Mouse (Mus musculus) hindbrain, embryonic 16.5 days (tissue): ENCODE measurements around the gene Rora. TPM values are rescaled to one million over a fixed set of nuclear protein-coding genes. Genes with fewer than 3 reads are reported as not detected.

Experiments
- ATAC-seq: fragments of 200-750 bp; cut with Nextera tagmentation; 2 replicates; pipeline ENCODE4 v1.8.0; 2017; ENCODE audit warnings: moderate TSS enrichment, moderate library complexity
- H3K27ac ChIP-seq: fragments of 300-500 bp; sonication (generic); 2 replicates; pipeline ENCODE4 v1.5.1; 2014; ENCODE audit warnings: low read depth, mild to moderate bottlenecking, control low read depth, low read length, moderate library complexity
- H3K27me3 ChIP-seq: fragments of 300-500 bp; sonication (generic); replicated peaks from 2 replicates; pipeline ENCODE4 v1.6.1; 2014; ENCODE audit warnings: low read length; ENCODE audit not compliant: control insufficient read depth, insufficient read depth
- H3K36me3 ChIP-seq: fragments of 300-500 bp; sonication (generic); 2 replicates; pipeline ENCODE4 v1.6.1; 2014; ENCODE audit warnings: mild to moderate bottlenecking, low read length, moderate library complexity, mixed read lengths; ENCODE audit not compliant: control insufficient read depth, insufficient read depth
- H3K4me1 ChIP-seq: fragments of 300-500 bp; sonication (generic); 2 replicates; pipeline ENCODE4 v1.6.1; 2014; ENCODE audit warnings: low read depth, low read length; ENCODE audit not compliant: control insufficient read depth, insufficient read depth
- H3K4me2 ChIP-seq: fragments of 300-500 bp; sonication (generic); 2 replicates; pipeline ENCODE4 v1.6.1; 2014; ENCODE audit warnings: mild to moderate bottlenecking, low read length, control low read depth, moderate library complexity
- H3K4me3 ChIP-seq: fragments of 300-500 bp; sonication (generic); 2 replicates; pipeline ENCODE4 v1.5.1; 2014; ENCODE audit warnings: mild to moderate bottlenecking, low read length, control low read depth, moderate library complexity
- H3K9ac ChIP-seq: fragments of 300-500 bp; sonication (generic); 2 replicates; pipeline ENCODE4 v1.6.1; 2014; ENCODE audit warnings: low read depth, mild to moderate bottlenecking, control low read depth, low read length, moderate library complexity
- H3K9me3 ChIP-seq: fragments of 300-500 bp; sonication (generic); 2 replicates; pipeline ENCODE4 v1.6.1; 2014; ENCODE audit warnings: mild to moderate bottlenecking, low read length, moderate library complexity; ENCODE audit not compliant: control insufficient read depth
- WGBS: fragments of 180-500 bp; shearing (Covaris S2); extraction: QIAGEN DNeasy Blood & Tissue Kit; methylation state at CpG from one replicate; pipeline ENCODE4 v1.1.7; 2014; 5-methylcytosine and 5-hydroxymethylcytosine counted together
- polyA plus RNA-seq: library from polyadenylated mRNA; unstranded; fragments of >200 nt; fragmentation: Nextera tagmentation; extraction: Ambion mirVana; gene quantifications from 2 replicates; pipeline ENCODE4 v1.2.1, GENCODE M21; 2015

Gene Rora
- polyA plus RNA-seq, 1 experiment from 2014 or later, result 38.3 TPM

DNA sequence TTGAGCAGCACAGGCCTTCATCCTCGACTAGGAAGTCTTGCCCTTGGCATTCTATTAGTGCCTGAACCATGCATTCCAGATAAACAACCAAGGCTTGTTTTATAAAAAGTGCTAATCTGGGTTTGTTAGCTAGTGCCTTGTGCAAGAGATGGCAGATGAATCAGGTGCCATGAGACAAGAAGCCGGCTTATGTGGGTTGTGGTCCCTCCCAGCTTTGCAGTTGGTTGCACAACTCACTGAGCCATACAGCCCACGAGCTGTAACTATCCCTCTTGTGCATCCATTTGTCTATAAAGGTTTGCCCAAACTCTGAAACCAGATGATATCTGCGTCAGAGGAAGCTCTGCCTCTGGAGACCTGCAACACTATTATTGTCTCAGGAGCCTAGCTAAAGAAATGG is 713.5 kb downstream of the Rora start:
- no peak for ATAC-seq
- Histone ChIP-seq H3K9ac (no peak overlapping the region), H3K36me3 (no peaks in the 10 kb centered on the region), H3K4me3 (no peak overlapping the region), H3K27ac (no peak overlapping the region), H3K27me3 (no peaks in the 10 kb centered on the region), H3K4me1 (no peaks in the 10 kb centered on the region), H3K9me3 (no peaks in the 10 kb centered on the region), H3K4me2 (no peak overlapping the region)
- WGBS, result 68% methylated on average over 4 of the region's 4 CpGs

DNA sequence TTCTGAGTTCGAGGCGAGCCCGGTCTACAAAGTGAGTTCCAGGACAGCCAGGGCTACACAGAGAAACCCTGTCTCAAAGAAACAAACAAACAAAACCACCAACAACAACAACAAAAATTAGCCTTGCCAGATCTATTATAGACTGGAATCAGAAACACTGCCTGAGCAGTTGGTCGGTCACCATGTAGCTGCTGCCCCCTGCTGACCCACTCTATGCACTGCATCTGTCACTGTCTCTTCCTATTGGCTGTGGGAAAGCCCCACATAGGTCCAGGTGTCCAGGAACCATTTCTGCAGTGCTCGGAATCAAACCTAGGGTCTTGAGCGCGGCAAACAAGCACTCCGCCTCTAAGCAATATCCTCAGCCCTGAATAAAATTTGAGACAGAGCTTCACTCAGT is 714.5 kb downstream of the Rora start:
- no peak; the same call in 1 of the 2 replicates for ATAC-seq
- no peak overlapping the region for H3K27ac ChIP-seq
- no peak overlapping the region for H3K4me3 ChIP-seq
- no peaks in the 10 kb centered on the region for H3K27me3 ChIP-seq
- 76% methylated on average over 8 of the region's 8 CpGs for WGBS
- H3K36me3 ChIP-seq, result no peaks in the 10 kb centered on the region
- no peaks in the 10 kb centered on the region for H3K9me3 ChIP-seq
- no peak overlapping the region for H3K9ac ChIP-seq
- no peaks in the 10 kb centered on the region; the same call in 1 of the 2 replicates for H3K4me1 ChIP-seq
- H3K4me2 ChIP-seq, result no peak overlapping the region

DNA sequence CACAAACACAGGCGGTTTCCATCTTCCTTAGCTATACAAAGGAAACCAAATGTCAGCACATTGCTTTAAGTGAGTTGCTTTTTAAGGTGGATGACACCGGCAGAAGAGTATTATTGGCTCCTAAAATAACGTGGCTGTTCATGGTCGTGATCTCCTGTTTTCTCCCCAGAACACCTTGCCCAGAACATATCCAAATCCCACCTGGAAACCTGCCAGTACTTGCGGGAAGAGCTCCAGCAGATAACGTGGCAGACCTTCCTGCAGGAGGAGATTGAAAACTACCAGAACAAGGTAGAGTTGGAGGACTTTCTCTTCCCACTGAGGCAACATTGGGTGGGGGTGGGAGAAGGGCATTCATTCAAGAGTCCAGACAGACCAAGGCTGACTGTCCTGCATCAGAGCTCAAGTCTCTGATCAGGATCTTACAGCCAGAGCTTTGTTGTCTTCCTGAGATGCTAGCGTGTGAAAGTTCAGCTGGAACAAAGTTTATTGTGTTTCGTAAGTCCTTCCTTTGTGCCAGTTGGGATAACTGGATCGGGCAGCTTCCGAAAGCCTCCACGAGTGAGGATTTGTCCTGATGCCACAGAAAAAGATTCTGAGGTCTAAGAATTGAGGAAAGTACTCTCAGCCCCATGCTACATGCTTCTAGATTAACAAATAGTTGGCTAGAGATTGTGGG is 717.6 kb downstream of the Rora start:
- Histone ChIP-seq H3K36me3 (no peaks in the 10 kb centered on the region), H3K27me3 (no peaks in the 10 kb centered on the region), H3K4me2 (no peak overlapping the region), H3K4me3 (no peak overlapping the region), H3K4me1 (no peaks in the 10 kb centered on the region; the same call in 1 of the 2 replicates), H3K9me3 (no peaks in the 10 kb centered on the region), H3K27ac (no peak overlapping the region), H3K9ac (no peak overlapping the region)
- ATAC-seq, result no peak
- WGBS, result 81% methylated on average over 11 of the region's 11 CpGs

DNA sequence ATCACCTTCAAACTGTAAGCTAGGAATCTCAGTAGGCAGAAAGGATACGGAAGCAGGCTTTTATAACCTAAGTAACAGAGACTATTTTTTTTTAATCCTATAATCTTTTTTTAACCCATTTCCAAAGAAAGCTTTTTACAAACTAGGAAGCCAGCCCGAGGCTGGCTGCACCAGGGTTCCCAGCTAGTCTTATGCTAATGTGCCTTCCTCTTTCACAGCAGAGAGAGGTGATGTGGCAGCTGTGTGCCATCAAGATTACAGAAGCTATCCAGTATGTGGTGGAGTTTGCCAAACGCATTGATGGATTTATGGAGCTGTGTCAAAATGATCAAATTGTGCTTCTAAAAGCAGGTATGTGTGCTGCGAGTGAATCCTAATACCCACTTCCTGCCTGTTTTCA is 719.3 kb downstream of the Rora start:
- Histone ChIP-seq H3K4me3 (no peak overlapping the region), H3K27ac (no peak overlapping the region), H3K9me3 (no peaks in the 10 kb centered on the region), H3K36me3 (no peaks in the 10 kb centered on the region), H3K9ac (no peak overlapping the region), H3K4me2 (no peak overlapping the region), H3K4me1 (no peaks in the 10 kb centered on the region; the same call in 1 of the 2 replicates), H3K27me3 (no peaks in the 10 kb centered on the region)
- ATAC-seq, result no peak
- WGBS, result 37% methylated on average over 4 of the region's 4 CpGs

DNA sequence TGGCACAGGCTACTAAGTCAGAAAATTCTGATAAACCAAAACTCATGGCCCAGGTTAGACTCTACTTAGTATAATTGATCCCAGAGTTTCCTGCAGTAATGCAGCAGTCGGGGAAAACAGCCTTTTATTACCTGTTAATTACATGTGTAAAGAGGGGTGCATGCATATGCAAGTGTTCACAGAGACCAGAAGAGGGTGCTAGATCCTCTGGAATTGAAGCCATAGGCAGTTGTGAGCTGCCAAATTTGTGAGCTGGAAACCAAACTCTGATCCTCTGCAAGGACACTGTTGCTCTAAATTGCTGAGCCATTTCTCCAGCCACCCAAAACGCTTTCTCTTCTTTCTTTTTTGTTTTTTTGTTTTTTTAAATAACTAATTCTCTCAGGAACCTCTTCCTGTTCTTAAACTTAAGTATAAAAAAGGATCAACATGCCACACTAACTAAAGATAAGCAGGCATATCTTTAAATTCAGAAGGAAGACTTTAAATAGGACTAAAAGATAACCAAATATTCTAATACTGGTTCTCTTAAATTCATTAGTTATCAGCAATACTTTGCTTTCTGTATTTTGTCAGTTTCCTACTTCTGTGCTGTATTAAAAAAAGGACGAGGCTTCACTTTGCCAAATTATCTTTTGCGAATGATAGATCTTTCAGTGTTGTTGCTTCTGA is 723.5 kb downstream of the Rora start:
- Histone ChIP-seq H3K9ac (no peak overlapping the region), H3K27me3 (no peaks in the 10 kb centered on the region), H3K27ac (no peak overlapping the region), H3K36me3 (peaks cover 3% of the 10 kb centered on the region; the same call in 1 of the 2 replicates), H3K9me3 (no peaks in the 10 kb centered on the region), H3K4me2 (no peak overlapping the region), H3K4me1 (no peaks in the 10 kb centered on the region; the same call in 1 of the 2 replicates), H3K4me3 (no peak overlapping the region)
- no peak for ATAC-seq
- WGBS, result 91% methylated on average over 4 of the region's 4 CpGs

DNA sequence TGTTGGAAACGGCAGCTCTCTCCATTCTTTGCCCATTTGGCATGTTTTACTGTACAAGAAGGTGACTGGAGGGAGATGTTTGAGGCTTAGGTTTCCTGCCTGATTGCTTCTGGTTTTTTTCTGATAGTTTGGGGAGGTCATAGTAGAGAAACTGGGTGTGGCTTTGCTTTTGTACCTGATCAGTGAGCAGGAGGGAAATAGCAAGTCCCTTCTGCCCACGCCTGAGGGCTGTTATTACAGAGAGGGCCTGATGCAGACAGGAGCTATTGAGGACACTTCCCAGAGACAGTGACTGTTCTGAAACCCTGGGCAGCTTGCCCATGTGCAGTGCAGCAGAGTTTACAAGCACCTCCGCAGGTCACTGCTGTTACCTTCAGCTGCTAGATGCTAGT is 724.1 kb downstream of the Rora start:
- no peak for ATAC-seq
- Histone ChIP-seq H3K9me3 (no peaks in the 10 kb centered on the region), H3K27me3 (no peaks in the 10 kb centered on the region), H3K4me1 (no peaks in the 10 kb centered on the region; the same call in 1 of the 2 replicates), H3K9ac (no peak overlapping the region), H3K27ac (no peak overlapping the region), H3K4me2 (no peak overlapping the region), H3K36me3 (peaks cover 3% of the 10 kb centered on the region; the same call in 1 of the 2 replicates), H3K4me3 (no peak overlapping the region)
- 89% methylated on average over 3 of the region's 3 CpGs for WGBS

DNA sequence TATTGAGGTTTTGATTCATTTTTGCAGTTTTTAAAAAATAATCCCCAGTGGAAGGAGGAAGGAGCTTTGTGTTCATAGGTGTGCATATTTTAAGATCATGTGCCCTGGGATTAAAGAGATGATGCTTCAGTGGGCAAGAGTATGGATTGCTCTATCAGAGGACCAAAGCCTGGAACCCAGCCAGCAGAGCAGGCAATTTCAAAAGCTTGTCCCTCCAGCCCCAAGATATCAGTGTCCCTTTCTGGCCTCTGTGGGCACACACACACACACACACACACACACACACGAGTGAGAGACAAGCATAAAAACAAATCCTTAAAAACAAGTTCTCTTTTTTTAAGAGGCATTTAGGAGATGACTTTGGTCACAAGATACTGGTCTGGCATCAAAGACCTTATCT is 727.0 kb downstream of the Rora start:
- WGBS, result 84% methylated on average over 1 of the region's 1 CpGs
- ATAC-seq, result no peak
- peaks cover 3% of the 10 kb centered on the region; the same call in 1 of the 2 replicates for H3K36me3 ChIP-seq
- H3K4me1 ChIP-seq, result no peaks in the 10 kb centered on the region
- no peak overlapping the region for H3K9ac ChIP-seq
- H3K4me3 ChIP-seq, result no peak overlapping the region
- no peaks in the 10 kb centered on the region for H3K27me3 ChIP-seq
- no peak overlapping the region for H3K27ac ChIP-seq
- H3K4me2 ChIP-seq, result no peak overlapping the region
- H3K9me3 ChIP-seq, result no peaks in the 10 kb centered on the region

DNA sequence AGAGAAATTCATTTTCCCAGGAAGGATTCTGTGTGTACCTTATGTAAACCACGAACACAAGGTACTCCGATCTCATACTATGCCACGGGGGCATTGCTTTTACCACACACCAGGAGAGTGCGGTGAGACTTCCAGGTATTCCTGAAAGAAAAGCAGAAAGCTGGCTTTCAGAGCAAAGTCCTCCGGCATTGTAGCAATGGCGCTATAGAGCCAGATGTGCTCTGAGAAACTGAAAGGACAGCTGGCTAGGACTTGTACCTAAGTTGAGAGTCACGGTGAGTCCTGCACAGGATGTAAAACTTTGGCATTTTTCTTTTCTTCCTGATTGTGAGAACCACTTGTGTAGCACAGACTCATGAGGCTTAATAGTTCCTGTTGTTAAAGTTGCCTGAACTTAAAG is 728.2 kb downstream of the Rora start:
- Histone ChIP-seq H3K27ac (no peak overlapping the region), H3K9me3 (no peaks in the 10 kb centered on the region), H3K27me3 (no peaks in the 10 kb centered on the region), H3K36me3 (peaks cover 3% of the 10 kb centered on the region; the same call in 1 of the 2 replicates), H3K4me2 (no peak overlapping the region), H3K9ac (no peak overlapping the region), H3K4me3 (no peak overlapping the region), H3K4me1 (no peaks in the 10 kb centered on the region)
- 64% methylated on average over 7 of the region's 7 CpGs for WGBS
- ATAC-seq, result no peak

DNA sequence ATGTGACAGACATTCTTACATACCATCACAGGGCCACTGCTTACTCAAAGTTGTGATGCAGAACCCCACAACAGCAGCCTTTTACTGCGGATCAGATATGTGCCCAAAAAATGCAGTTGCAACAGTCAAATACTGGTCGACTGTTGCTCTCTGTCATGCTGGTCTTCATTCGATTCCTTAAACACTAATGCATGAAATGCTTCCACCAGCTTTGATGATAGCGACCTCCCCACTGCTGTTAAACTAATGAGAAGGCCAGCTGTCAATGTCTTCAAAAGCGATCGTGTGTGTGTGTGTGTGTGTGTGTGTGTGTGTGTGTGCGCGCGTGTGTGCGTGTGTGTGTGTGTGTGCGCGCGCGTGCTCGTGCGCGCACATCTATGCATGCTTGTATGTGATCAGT is 730.9 kb downstream of the Rora start:
- no peak overlapping the region for H3K4me3 ChIP-seq
- no peak for ATAC-seq
- no peak overlapping the region for H3K9ac ChIP-seq
- no peak overlapping the region for H3K27ac ChIP-seq
- no peak overlapping the region for H3K4me2 ChIP-seq
- WGBS, result 86% methylated on average over 17 of the region's 17 CpGs
- H3K36me3 ChIP-seq, result no peaks in the 10 kb centered on the region
- H3K27me3 ChIP-seq, result no peaks in the 10 kb centered on the region
- H3K9me3 ChIP-seq, result no peaks in the 10 kb centered on the region
- H3K4me1 ChIP-seq, result no peaks in the 10 kb centered on the region
